Mouse (Mus musculus) frontal cortex, postnatal 36 days (tissue): Measurements from ENCODE around the gene Kcna3.

Source experiments
- DNase-seq, 2 experiments: peaks; one replicate each; pipeline ENCODE4 v3.0.0; 2022; ENCODE audit warnings: low spot score in 2 of 2

The Kcna3 gene

GRCm38 (mm10) chr3:107035521-107036457, at the start of gene Kcna3:
Gene Kcna3, plus strand, starts transcription at chr3:107036169.
- DNase-seq, result peak; percentile 48 to 53

DNA sequence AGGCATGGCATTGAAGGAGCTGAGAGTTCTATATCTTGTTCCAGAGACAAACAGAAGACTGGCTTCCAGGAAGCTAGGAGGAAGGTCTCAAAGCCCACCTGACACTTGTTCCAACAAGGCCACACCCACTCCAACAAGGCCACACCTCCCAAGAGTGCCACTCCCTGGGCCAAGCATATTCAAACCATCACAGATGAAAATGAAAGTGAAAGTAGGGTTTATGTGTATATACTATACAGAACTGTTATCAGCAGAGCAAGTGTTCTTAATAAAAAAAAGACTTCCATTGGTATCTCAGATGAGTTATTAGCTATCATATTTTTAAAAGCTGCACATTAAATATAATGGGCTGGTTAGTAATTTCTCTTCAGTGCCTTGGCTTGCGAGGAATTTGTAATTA, 44.6 kb upstream of the Kcna3 start:
- DNase-seq, result no peak

DNA sequence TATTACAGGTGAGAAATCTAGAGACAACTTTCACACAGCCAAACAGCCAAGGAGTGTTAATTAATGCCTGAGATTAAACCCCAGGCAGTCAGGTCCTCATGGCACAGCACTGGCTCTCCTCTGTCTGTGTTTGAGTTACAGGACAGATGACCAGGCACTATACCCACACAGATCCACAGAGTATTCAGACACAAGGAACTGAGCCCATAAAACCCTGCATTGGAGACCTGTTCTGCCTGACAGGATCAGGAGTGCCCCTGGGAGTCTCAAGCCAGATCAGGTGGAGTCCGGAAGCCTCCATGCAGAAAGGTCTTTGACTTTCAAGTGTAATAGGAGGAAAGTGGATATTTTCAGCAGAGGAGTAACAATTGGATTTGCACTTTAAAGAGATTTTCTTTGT, 40.6 kb upstream of the Kcna3 start:
- DNase-seq, result no peak

DNA sequence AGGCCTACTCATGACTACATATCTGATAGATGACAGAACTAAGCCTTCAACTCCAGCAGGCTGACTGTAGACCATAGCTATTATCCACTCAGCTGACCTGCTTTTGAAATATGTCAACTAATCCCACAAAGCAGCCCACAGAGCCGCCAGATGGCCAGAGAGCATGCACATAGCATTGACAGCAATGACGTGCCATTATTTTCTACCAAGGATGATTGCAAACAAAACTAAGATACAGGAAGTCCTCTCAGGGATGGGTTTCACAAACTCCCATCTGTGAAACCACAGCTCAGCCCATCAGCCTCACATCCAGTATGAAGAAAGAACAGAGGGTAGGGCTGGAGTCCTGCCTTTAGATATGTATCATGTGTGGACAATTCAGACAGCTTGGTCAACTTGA, 39.8 kb upstream of the Kcna3 start:
- no peak for DNase-seq

DNA sequence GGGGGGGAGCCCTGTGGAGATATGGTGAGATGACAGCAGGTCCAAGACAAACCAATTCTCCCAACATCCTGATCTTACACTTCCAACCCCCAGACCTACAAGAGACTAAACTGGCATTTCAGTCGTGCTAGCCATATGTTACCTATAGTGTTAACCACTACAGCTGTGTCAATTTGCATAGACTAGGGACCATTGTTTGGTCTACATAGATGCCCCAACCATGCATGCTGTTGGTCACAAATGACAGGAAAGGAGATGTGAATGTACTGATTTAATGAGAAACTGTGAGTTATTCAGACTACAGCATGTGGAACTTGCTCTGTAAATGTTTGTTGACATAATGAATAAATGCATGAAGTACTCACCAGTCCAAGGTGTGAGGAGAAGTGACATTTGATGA, 37.6 kb upstream of the Kcna3 start:
- no peak for DNase-seq

DNA sequence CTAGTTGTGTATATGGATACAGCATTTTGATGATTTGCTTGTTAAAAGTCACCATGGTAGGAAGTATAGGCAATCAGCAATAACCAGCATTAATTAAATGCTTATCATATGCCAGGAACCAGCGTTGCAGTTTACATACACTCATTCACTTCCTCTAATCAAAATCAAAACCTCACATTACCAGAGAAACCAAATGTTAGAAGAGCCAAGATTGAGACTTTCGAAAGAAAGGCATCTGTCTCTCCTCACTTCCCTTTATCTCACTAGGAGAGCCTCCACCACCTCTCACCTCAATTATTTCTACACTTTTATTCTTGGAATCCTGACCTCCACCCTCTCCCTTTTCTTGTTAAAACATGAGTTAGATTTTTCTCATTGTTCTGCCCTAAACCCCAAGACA, 35.8 kb upstream of the Kcna3 start:
- DNase-seq, result no peak

- no peak for DNase-seq
Observed at GRCm38 (mm10) chr3:107002249-107003123, 33.5 kb upstream of the Kcna3 start.

DNA sequence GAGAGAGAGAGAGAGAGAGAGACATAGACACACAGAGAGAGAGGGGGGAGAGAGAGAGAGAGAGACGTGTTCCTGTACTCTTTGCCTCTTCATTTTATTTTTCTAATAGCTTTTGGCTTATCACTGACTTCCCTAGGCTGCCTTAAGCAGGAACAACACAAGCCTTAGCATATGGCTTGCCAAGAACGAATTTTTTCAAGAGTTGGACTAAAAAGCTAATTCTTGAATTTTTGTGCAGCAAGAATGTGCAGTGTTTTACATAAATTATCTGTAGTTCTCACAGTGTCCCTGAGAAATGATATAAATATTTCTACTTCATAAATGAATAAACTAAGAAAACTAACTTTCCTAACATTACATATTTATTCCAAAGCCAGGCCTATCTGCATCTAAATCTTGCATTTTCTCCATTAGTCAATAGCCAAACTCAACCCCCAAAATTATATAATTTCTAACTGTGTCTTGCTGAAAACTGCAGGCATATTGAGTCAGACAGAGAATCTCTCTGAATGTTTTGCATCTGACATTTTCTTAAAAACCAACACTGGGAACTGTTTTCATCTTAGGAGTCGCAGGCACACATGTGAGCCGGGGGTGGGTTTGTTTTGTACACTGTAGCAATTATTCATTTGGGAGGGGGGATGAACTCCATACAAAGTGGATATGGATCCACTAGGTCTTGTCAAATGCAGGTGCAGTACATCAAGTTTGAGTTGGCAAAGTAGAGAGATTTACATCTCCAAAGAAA, 26.5 kb upstream of the Kcna3 start:
- peak in 1 of 2 experiments; percentile 29 for DNase-seq

- peak in 1 of 2 experiments; percentile 51 for DNase-seq
Observed at GRCm38 (mm10) chr3:107018286-107018685, 17.7 kb upstream of the Kcna3 start.

DNA sequence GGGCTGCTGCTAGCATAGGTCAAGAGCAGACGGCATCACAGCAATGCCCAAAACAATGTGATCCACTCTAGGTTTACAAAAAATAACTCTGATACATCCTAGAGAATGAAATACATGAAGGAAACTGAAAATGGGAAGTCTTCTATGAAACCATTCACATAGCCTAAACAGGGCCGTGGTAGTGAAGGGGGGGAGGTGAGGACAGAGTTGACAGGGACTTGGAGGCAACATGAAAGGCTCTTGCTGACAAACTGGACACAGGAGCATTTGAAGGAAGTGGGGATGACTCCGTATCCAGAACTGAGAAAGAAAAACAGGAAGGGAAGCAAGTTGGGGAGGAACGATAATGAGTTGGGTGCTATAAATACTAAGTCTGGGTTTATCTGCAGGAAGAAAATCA, 4.4 kb upstream of the Kcna3 start:
- no peak for DNase-seq

- DNase-seq, result no peak
Observed at GRCm38 (mm10) chr3:107034776-107035175, 1.2 kb upstream of the Kcna3 start.

GRCm38 (mm10) chr3:107036458-107037039, 580 bp downstream of the Kcna3 start:
- DNase-seq, result peak; percentile 38 to 42

DNA sequence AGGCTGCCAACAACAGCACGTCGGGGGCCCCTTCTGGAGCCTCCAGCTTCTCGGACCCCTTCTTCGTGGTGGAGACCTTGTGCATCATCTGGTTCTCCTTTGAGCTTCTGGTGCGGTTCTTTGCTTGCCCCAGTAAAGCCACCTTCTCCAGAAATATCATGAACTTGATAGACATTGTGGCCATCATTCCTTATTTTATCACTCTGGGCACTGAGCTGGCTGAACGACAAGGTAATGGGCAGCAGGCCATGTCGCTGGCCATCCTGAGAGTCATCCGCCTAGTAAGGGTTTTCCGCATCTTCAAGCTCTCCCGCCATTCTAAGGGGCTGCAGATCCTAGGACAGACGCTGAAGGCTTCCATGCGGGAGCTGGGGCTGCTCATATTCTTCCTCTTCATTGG, 1.1 kb downstream of the Kcna3 start:
- peak in 1 of 2 experiments; percentile 40 for DNase-seq

DNA sequence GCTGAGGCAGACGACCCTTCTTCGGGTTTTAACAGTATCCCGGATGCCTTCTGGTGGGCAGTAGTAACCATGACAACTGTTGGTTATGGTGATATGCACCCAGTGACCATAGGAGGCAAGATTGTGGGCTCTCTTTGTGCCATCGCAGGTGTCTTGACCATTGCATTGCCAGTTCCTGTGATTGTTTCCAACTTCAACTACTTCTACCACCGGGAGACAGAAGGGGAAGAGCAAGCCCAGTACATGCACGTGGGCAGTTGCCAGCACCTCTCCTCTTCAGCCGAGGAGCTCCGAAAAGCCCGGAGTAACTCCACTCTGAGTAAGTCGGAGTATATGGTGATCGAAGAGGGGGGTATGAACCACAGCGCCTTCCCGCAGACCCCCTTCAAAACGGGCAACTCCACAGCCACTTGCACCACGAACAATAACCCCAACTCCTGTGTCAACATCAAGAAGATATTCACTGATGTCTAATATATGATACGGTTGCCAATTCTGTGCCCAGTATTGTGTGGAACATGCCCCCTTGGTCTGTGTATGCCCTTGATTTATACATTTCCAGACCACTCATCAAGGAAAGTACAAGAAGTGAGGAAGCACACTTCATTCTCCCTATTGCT, 1.7 kb downstream of the Kcna3 start:
- DNase-seq, result no peak

- no peak for DNase-seq
Observed at GRCm38 (mm10) chr3:107038156-107038536, 2.2 kb downstream of the Kcna3 start.

- peak; percentile 31 to 74 for DNase-seq
Observed at GRCm38 (mm10) chr3:107038661-107039223, 2.8 kb downstream of the Kcna3 start.

- no peak for DNase-seq
Observed at GRCm38 (mm10) chr3:107039306-107039705, 3.3 kb downstream of the Kcna3 start.

- DNase-seq, result peak in 1 of 2 experiments; percentile 36
Observed at GRCm38 (mm10) chr3:107040408-107040807, 4.4 kb downstream of the Kcna3 start.

DNA sequence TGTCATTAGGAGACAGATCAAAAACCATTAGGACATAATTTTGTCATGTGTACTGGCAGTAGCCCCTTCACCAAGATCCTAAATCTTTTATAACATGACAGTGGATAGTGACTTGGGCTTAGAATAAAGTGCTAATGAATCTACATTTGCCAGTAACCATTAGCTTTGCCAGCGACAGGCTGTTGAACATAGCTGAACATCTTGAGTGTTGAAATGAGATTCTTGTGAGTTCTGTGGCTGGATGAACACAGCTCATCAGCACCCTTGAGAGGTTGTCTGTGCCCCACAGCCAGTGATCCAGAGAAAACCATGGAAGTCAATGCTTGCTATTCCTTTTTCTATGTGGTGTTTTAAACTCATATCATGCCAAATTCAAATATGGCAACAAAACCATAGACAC, 5.7 kb downstream of the Kcna3 start:
- peak in 1 of 2 experiments; percentile 39 for DNase-seq

DNA sequence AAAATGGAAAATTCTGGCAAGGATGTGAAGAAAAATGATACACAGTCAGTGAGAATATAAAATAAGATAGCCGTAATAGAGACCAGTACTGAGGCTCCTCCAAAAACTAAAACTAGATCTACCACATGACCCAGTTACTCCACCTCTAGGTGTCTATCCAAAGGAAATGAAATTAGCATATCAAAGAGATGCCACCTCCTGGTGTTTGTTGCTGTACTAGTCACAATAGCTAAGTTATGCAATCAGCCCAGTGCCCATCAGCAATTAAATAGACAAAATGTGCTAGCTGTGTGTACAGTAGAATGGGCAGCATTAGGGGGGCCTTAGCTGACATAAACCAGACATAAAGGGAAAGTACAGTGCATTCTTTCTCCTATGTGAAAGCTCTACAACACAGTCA, 25.5 kb downstream of the Kcna3 start:
- no peak for DNase-seq

- no peak for DNase-seq
Observed at GRCm38 (mm10) chr3:107062771-107063170, 26.8 kb downstream of the Kcna3 start.
